Mouse (Mus musculus): ENCODE measurements around the gene Ptx4.

GRCm38 (mm10) chr17:25077771-25078372 is 42.7 kb upstream of the Ptx4 start:
- TF ChIP-seq CTCF (IDR thresholded peaks at IDR 0.05; ENCODE audit: borderline replicate concordance, extremely low read depth, insufficient read depth, insufficient read length), result no peak
- TF ChIP-seq POLR2A (IDR thresholded peaks at IDR 0.05; ENCODE audit: borderline replicate concordance, extremely low read depth, insufficient read depth, insufficient read length, poor library complexity, severe bottlenecking), result no peak
